Mouse (Mus musculus): Measurements from ENCODE around the gene Tomm5. TPM values are rescaled to one million over a fixed set of nuclear protein-coding genes. Genes with fewer than 3 reads are reported as not detected.
A peak's percentile ranks its signal among the peaks of the same experiment; 100 is the strongest.

Tomm5 gene
- total RNA-seq, 2 experiments from 2014 or later, result 98.6 to 112 TPM

- no peak for ATAC-seq (ENCODE audit: poor library complexity, severe bottlenecking)
These were observed 41.7 kb downstream of the Tomm5 start for GRCm38 (mm10) chr4:45066036-45066730.

GRCm38 (mm10) chr4:45064577-45064976 lies 43.3 kb downstream of the Tomm5 start:
- no peak for ATAC-seq (ENCODE audit: poor library complexity, severe bottlenecking)

- peak; percentile 93 for ATAC-seq (ENCODE audit: poor library complexity, severe bottlenecking)
These were observed 44.1 kb downstream of the Tomm5 start for GRCm38 (mm10) chr4:45063836-45064235.

- no peak for ATAC-seq (ENCODE audit: poor library complexity, severe bottlenecking)
These were observed 52.5 kb downstream of the Tomm5 start for GRCm38 (mm10) chr4:45055451-45055850.

Other genes with a start within 250 kb of the Tomm5 start
- gene Grhpr, start 126.7 kb downstream of the Tomm5 start, total RNA-seq (2015), result 6.5 and 7.0 TPM in 2 replicates
- gene Grhpr, start 126.7 kb downstream of the Tomm5 start, total RNA-seq (2017), result 2.7 and 2.8 TPM in 2 replicates
- 5.6 and 8.0 TPM in 2 replicates for gene Zbtb5, start 95.7 kb downstream of the Tomm5 start, total RNA-seq (2015)
- 9.0 TPM in 2 replicates for gene Zbtb5, start 95.7 kb downstream of the Tomm5 start, total RNA-seq (2017)
- 25.3 and 25.9 TPM in 2 replicates for gene Polr1e, start 89.5 kb downstream of the Tomm5 start, total RNA-seq (2015)
- gene Polr1e, start 89.5 kb downstream of the Tomm5 start, total RNA-seq (2017), result 21.0 and 24.3 TPM in 2 replicates
- gene Fbxo10, start 23.5 kb downstream of the Tomm5 start, total RNA-seq (2015), result 3.4 and 4.4 TPM in 2 replicates
- 4.5 and 5.4 TPM in 2 replicates for gene Fbxo10, start 23.5 kb downstream of the Tomm5 start, total RNA-seq (2017)
- gene Frmpd1, start 76.8 kb upstream of the Tomm5 start, total RNA-seq (2015), result not detected in 2 replicates
- gene Frmpd1, start 76.8 kb upstream of the Tomm5 start, total RNA-seq (2017), result not detected in 2 replicates
- gene Trmt10b, start 189.0 kb upstream of the Tomm5 start, total RNA-seq (2015), result 5.8 and 11.3 TPM in 2 replicates
- gene Trmt10b, start 189.0 kb upstream of the Tomm5 start, total RNA-seq (2017), result 15.9 and 16.2 TPM in 2 replicates
- gene Dcaf10, start 234.0 kb upstream of the Tomm5 start, total RNA-seq (2015), result 16.8 and 19.6 TPM in 2 replicates
- 10.0 and 11.7 TPM in 2 replicates for gene Dcaf10, start 234.0 kb upstream of the Tomm5 start, total RNA-seq (2017)
- gene Exosc3, start 234.6 kb upstream of the Tomm5 start, total RNA-seq (2015), result 50.9 and 54.3 TPM in 2 replicates
- gene Exosc3, start 234.6 kb upstream of the Tomm5 start, total RNA-seq (2017), result 100 and 103 TPM in 2 replicates

All from megakaryocyte, adult 5-6 weeks (primary cell).